Mouse (Mus musculus): ENCODE data around the gene Trp53rkb.
"Not testable (repeated sequence)": the region's sequence is repeated elsewhere in the genome, so short reads cannot be mapped to it uniquely, and the experiment has no call there.

The Trp53rkb gene

DNA sequence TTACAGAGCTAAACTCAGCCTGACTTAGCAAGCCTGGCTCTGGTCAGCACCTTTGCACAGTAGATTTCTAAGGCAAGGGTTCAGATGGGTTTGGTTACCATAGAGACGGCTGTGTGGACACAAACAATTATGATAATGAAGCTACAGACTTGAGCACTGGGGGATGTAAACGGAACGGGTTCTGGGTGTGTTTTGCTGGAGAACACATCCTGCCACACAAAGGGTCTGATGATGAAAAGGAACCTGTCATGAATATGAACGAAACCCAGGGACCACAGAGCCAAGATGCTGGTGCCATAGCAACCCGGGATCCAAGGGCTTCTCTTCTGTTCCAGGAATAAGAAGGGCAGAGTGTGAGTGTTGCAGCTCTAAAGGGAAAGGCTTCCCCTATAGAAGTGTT, at the start of gene Trp53rkb:
Gene Trp53rkb (plus strand): TSS at position 177 of the 400 bp plus-strand sequence.
- DNase-seq (ENCODE audit: low spot score): no peak

DNA sequence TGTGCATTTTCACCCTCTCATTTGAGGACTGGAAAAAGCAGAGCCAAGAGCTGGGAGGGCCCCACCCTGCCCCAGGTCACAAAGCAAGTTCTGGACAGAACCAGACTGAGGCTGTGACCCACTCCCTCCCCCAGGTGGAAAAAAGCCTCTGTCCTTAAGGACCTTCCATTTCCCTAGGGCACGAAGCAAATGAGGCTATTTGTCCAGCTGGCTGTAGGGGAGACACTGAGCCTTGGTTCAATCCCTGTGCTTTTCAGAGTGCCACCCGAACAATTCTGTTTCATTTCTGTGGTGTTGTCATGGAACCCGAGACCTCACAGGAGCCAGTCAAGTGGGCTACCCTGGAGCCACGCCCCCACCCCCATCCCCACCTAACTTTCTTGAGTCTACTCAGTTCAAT, 48.8 kb upstream of the Trp53rkb start:
- no peak for DNase-seq (ENCODE audit: low spot score)

DNA sequence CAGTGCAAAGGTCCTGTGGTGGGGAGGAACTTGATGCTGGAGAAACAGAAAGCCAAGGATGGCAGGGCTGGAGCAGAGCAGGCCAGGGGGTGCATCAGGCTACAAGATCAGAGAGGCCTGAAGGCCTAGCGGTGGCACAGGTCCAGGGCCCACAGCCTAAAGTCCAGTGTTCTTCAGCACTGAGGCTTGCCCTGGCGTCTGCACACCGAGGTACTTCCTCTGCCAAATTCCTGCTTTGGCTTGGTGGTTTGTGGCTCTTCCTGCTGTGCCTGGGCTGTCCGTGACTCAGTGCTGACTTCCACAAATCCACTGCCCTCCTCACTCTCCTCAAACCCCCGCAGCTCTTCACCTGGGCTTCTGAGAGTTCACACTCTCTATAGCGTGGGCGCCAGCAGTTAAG, 47.9 kb upstream of the Trp53rkb start:
- DNase-seq (ENCODE audit: low spot score): no peak

DNA sequence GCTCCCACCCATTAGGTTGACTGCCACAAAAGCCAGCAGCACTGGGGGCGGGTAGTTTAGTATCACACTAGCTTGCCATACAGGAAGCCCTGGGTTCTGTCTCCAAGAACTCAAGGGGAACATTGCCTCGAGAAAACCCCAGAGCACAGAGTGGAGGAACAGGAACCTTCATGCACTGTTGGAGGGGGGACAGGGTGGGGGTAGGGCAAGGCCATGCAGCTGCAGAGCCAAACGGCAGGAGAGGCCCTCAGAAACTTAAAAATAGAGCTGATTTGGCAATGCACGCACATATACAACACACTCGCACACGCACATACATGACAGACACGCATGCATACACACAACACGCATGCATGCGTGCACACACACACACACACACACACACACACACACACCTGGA, 46.5 kb upstream of the Trp53rkb start:
- DNase-seq (ENCODE audit: low spot score): no peak

DNA sequence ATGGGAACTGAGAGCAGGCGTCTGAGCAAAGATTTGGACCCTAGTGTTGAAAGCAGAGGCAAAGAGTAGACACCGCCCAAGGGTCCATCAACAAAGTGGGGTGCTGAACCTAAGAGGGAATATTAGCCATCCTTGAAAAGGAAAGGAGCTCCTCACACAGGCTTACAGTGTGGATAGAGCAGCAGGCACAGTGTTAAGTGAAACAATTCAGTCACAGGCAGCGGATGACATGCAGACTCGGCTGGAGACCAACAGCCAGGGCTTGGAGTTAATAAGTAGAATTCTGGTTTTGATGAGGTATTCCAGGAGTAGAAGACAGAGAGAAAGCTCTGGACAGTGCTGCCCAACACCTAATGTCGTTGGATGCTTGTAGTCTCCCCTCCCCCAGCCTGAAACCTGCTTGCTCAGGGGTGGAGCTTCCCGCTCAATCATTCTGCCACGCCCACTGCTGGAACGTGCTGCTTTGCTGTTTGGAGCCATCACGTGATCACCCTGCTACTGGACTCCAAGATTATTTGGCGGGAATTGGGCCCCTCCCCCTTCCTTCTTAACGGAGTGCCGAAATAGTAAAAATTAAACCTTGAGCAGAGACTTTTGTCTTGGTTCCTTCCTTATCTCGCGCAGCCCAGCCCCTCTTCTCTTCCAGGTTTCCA, 45.9 kb upstream of the Trp53rkb start:
- DNase-seq (ENCODE audit: low spot score): not testable (repeated sequence)

DNA sequence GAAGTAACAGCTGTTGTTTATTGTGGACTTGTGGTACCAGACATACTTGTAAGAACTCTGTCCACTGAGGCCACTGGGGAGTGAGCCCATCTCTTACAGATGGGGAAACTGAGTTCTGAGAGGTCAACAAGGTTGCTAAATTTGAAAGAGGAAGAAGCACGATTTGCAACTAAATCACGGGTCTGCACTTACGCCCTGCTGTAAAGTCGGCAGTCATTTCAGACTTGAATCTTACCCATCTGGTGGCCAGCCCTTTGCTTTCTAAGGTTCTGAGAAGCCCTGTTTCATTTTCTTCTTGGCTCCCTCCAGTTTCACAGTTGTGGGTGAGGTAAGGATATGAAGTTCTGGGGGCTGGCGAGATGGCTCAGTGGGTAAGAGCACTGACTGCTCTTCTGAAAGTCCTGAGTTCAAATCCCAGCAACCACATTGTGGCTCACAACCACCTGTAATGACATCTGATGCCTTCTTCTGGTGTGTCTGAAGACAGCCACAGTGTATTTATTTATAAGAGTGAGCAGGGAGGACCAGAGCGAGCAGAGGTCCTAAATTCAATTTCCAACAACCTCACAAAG, 41.6 kb upstream of the Trp53rkb start:
- no peak for DNase-seq (ENCODE audit: low spot score)

DNA sequence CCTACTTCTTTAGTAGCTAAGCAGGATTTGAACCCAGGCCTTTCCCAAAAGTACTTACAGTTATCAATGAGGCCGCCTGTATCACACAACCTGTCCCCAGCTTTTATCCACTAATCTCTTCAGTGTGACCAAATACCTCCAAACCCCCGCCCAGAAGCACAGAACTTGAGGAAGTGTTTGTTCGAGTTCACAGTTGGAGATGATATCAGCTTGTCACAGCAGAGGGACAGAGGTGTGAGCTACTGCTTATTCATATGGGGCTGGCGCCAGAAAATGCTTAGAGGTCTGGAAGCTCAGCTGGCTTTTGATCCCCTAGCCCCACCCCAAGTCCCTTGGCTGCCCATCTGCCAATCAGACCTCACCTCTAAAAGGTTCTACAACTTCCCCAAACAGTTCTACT, 38.1 kb upstream of the Trp53rkb start:
- no peak for DNase-seq (ENCODE audit: low spot score)

DNA sequence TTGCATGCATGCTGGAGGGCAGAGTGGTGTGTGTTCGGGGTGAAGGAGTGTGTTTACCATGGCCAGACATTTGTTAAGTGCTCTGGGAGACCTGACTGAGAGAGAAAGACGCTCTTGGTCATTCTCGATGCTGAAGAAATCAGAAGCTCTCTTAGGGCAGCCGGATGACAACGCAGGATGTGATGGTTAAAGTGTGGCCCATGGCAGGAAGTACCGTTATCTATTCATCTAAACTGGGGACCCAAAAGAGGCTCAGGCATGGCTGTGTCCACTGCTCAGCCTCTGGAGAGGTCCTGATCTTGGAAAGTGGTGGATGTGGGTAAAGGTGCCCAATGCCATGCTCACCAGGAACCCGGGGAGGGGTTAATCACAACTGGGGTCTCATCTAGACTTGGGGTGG, 37.6 kb upstream of the Trp53rkb start:
- DNase-seq (ENCODE audit: low spot score): no peak

DNA sequence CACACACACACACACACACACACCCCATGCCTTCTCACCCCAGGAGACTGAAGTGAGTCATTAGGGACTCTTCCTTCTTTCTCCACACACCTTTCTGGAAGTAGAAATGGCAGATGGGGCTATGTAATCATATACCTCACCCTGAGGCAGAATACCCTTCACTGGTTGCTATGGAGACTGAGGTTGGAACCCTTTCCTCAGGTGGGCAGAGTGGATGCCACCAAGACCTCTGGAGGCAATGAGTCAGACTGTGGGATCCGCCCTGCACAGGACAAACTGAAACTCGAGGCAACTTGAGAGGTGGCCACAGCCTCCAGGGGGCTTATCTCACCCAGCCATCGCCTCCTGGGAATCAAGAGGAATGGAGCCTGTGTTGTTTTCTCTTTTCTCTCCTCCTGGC, 34.4 kb upstream of the Trp53rkb start:
- DNase-seq (ENCODE audit: low spot score): no peak

DNA sequence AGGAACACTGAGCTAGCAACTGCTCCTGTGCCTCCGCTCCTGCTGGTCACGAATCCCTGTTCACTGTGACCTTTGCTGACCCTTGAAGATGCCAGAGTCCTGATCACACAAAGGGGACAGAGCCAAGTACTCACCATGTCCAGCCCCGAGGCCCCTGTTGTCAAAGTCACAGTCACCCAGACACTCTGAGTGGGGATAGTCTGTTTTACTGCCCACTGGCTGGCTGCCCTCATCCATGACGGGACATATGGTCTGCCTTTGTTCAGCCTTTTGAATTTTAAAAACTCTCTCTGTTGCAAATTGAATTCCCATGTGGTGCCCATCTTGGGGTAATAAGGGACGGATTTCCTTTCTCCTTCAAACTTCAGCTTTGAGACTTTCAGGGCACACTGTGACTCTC, 28.3 kb upstream of the Trp53rkb start:
- no peak for DNase-seq (ENCODE audit: low spot score)

DNA sequence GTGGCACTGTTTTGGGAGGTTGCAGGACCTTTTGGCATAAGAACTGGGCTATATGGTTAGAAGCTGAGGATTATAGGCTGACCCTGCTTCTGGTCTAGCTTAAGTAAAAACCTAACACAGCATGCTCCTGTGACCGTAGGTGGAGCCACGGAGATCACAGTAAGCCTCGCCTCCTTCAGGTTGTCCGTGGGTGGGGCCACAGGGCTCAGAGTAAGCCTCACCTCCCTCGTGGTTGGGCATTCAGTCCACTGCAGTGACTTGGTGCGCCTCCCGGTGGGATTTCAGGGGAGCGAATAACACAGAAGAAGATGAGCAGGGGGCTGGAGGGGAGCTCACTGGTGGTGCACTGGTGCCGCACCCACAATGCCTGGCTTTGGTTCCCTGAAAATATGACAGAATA, 24.7 kb upstream of the Trp53rkb start:
- no peak for DNase-seq (ENCODE audit: low spot score)

DNA sequence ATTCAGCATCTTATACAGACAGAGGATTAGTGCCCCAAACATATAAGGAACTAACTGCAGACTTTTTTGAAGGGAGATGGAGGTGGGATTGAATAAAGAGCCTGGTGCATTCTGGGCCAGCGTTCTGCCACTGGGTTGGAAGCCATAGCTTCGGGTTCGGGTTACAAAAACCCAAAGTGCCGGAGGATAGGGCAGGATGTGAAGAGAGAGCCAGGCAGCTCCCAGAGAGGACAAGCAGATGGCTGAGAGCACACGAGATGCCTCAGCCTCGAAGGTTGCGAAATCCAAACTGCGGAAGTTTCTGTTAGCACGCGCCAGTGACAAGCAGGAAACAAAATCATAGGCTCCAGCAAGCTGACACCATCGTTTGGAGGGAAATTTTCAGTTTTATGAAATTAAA, 20.9 kb upstream of the Trp53rkb start:
- DNase-seq (ENCODE audit: low spot score): peak; percentile 28

DNA sequence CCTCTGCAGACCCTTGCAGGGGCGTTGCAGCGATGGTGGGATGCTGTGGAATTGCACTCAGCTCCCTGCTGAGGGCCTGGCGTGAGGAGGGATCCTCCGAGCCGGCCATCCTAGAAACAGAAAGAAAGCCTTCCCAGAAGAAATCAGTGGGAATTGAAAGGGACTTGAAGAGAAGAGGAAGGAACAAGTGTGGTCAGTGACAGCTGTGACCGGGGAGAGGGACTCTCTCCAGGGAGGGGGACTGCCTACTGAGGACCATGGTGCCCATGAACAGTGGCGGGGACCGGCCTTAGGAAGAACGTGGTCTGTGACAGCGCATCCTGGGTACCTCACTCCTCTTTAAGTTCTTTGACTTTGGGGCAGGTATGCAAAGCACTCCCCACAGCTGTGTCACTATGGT, 18.7 kb upstream of the Trp53rkb start:
- no peak for DNase-seq (ENCODE audit: low spot score)

DNA sequence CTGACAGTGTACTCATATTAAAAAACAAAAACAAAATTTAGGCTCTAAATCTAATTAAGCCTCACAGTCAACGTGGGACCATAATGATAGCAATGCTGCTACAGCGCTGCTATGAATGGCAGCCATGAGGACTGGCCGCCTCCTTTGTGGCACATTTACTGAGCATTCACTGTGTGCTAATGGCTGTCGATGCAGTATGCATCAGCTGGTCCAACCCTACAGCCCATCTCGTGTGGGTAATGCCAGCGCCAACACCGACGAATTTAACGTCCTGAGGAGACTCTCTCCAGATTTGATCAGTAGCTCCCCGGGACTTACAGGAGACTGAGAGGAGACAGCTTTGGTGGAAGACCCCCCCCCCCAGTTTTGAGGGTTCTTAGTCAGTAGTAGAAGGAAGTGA, 18.1 kb upstream of the Trp53rkb start:
- no peak for DNase-seq (ENCODE audit: low spot score)

DNA sequence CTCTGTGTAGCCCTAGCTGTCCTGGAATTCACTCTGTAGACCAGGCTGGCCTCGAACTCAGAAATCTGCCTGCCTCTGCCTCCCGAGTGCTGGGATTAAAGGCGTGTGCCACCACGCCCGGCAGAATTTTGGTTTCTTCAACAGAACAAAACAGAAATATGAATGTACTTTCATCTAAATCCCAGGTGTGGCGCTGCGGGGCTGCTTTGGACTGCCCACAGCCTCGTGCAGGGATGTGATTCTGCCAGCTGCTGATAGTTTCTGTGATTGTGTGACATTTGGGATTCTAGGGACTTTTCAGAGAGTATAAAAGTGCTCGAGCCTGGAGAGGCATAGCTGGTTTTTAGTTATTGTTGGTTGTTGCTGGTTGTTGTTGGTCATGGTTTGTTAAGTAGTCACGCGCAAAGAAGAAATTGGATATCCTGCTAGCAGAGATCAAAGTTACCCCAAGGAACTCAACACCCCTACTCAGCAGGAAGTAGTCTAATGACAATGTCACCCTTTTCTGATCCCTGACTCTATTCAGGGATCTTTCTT, 16.9 kb upstream of the Trp53rkb start:
- no peak for DNase-seq (ENCODE audit: low spot score)

DNA sequence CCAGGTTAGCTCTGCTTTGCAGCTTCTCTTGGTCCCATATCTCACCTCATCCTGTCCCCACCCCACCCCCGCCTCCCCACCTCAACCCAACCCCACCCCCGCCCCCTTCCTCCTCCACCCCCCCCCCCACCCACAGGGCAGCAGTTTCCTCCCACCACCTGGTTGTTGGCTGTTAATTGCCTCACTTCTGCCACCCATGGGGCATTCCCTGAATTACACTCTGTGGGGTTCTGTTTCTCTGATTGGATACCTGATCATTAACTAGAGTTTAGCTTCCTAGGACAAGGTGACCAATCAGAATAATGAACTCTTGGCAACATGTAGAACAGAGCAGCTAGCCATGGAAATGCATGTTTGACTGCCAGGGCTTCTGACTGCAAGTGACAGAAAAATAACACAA, 16.1 kb upstream of the Trp53rkb start:
- DNase-seq (ENCODE audit: low spot score): no peak

DNA sequence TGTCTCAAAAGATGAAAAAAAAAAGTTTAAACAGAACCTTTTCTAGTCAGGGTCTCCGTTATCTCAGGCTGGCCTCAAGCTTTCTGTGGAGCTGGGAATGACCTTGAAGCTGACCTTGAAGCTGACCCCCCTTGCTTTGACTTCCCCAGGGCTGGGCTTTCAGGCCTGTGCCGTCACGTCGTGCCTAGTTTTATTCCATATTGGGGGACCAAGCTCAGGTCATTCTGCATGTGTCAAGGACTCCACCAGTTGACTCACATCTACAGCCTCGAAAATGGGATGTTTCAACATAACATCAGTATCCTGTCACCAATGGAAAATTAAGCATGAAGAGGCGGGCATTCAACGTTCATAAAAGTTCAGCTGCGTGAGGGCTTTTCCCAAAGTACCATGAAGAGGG, 12.4 kb upstream of the Trp53rkb start:
- no peak for DNase-seq (ENCODE audit: low spot score)

DNA sequence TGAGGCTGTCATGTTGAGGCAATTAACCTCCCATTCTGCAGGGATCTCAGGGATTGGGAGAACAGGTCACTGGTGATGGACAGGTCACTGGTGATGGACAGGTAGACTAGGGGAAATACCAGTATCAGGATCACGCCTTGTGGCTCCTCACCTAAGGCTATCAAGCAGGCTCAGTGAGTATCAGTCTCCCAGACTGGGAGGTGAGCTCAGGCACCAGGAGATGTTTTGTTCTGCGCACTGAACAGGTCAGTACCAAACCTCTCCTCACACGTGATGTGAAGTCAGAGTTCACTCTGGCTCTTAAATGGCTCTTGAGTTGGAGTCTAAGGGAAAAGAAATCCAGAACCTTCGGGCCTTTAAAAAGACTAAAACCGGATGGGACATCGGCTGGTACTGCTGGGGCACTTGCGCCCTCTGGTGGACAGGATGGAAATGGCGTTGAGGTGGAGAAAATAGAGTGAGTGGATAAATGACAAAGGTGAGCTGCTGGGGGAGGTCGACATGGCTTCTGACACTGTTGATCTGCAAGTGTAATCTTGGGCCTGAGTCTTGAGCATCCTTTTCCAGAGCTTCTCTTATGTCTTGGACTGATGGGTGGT, 11.3 kb upstream of the Trp53rkb start:
- peak; percentile 78 for DNase-seq (ENCODE audit: low spot score)

DNA sequence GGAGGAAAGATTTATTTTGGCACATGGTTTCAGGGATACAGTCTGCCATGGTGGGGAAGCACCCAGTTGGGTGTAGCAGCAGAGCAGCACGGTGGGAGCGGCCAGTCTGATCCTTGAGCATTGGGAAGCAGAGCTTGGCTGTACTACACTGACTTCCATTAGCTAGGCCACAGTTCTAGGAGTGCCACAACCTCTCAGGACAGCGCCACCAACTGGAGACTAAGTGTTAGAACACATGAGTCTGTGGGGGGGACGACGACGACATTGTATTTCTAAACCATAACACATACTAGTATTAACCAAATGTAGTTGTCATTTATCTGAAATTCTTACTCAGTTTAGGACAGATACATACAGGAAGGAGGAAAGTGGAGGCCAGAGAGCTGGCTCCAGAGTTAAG, 8.0 kb upstream of the Trp53rkb start:
- no peak for DNase-seq (ENCODE audit: low spot score)

DNA sequence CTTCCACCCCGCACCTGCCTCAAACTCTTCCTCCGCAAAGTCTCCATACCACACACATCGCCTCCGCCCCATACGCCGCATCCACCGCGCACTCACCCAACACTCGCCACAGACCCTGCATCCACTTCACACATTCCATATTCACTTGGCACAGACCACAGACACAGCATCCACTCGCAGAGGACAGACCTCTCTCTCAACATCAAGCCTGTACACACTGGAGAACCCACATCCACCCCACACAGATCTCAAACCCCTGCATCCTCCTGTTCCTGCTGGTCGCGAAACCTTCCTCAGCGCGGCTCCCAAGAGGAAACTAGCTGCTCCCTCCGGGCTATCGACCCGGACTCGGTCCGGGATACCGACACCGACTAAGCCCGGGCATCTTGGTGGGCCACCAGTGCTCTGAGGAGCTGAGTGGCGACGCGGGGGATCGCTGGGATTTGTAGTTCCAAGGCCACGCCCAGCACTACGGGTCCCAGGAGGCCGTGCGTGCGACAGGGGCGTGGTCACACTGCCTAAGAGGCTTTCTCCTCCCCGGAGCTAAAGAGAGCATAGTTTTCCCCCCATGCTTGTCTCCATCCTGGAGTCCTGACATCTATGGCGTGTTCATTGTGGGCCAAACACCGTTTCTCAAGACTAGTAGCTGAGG, 5.9 kb upstream of the Trp53rkb start:
- DNase-seq (ENCODE audit: low spot score): peak; percentile 83

DNA sequence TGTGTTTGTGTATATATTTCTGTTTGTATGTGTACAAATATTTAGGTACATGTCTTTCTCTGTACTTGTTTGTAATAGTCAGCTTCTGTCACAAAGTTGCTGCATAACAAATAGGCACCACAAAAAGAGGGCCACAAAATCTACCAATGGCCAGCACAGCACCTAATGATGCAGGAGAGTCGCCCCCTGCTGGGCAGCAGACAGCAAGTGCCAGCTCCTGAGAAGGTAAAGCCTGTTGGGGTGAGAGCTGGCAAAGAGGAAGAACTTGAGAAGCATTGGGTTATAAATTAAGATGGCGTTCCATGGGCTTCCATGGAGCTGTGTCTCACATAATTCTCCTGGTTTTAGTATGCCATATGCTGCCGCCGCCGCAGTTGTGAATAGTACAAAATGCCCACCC, 593 bp upstream of the Trp53rkb start:
- DNase-seq (ENCODE audit: low spot score): no peak

DNA sequence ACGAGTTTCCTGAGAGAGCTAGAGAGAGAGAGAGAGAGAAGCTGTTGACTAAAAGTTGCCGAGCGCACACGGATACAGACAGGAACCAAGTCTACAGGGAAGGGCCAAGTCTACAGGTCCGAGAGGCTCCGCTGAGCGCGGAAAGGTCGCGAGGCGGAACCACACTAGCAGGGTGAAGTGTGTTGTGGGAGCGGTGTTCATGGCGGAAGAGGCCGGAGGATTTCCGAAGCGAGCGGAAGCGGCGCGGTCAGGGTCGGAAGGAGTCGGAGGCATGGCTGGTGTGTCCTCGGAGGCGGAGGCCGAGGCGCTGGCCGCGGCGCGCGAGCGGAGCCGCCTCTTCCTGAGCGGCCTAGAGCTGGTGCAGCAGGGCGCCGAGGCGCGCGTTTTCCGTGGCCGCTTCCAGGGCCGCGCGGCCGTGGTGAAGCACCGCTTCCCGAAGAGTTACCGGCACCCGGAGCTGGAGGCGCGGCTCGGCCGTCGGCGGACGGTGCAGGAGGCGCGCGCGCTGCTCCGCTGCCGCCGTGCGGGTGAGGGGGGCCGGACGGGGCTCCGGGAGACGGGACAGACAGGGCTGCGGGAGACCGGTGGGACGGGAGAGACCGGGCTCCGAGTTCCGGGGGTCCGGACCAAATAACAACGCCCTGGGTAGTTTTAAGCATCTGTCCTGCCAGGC, 1.3 kb downstream of the Trp53rkb start:
- peak; percentile 87 for DNase-seq (ENCODE audit: low spot score)
